Mouse (Mus musculus): ENCODE results near the gene Tshr. TPM values are rescaled to one million over a fixed set of nuclear protein-coding genes. Genes with fewer than 3 reads are reported as not detected.
"Not testable (repeated sequence)": the region's sequence is repeated elsewhere in the genome, so short reads cannot be mapped to it uniquely, and the experiment has no call there.

The Tshr gene
- polyA plus RNA-seq, 1 experiment from 2014 or later: 0.47 TPM

DNA sequence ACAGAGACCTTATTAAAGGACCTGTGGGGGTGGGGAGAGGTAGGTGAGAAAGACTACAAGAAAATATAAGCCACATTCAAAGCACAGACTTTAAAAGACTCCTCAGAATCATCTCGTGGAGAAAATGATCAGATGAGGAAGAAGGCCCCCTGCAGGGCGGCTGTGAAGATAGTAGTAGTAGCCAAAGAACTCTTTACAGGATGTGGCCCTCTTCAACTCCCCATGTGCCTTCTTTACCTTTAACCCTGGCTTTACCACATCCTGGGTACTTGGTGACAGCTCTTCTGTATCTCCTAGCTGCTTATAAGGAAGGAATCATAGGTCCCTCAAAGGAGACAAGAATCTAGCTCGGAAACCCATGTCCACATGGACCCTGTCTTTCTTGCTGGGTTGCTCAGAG is 139.3 kb downstream of the Tshr start:
- no peak overlapping the region for H3K4me2 ChIP-seq (ENCODE audit: low read length)

GRCm38 (mm10) chr12:91534514-91534913 is 150.2 kb downstream of the Tshr start:
- no peaks in the 10 kb centered on the region for H3K4me1 ChIP-seq (replicated peaks; ENCODE audit: control insufficient read depth, insufficient read depth, low read length)
- no peaks in the 10 kb centered on the region for H3K36me3 ChIP-seq (ENCODE audit: control insufficient read depth, insufficient read depth, low read length)

More for the DNA sequence above, 139.3 kb downstream of the Tshr start:
- Histone ChIP-seq H3K9me3 (ENCODE audit: control insufficient read depth, low read length) (no peaks in the 10 kb centered on the region), H3K36me3 (ENCODE audit: control insufficient read depth, insufficient read depth, low read length) (no peaks in the 10 kb centered on the region), H3K27me3 (replicated peaks; ENCODE audit: control insufficient read depth, insufficient read depth, low read length) (no peaks in the 10 kb centered on the region), H3K4me1 (replicated peaks; ENCODE audit: control insufficient read depth, insufficient read depth, low read length) (no peaks in the 10 kb centered on the region), H3K4me3 (ENCODE audit: low read depth, low read length) (no peak overlapping the region), H3K27ac (ENCODE audit: low read depth) (no peak overlapping the region), H3K9ac (ENCODE audit: low read length) (no peak overlapping the region)
- DNase-seq (ENCODE audit: low spot score) (no peak), ATAC-seq (replicated peaks; ENCODE audit: low FRiP score, low TSS enrichment, low read depth) (no peak)
- 59% methylated on average over 3 of the region's 3 CpGs for whole genome bisulfite sequencing

DNA sequence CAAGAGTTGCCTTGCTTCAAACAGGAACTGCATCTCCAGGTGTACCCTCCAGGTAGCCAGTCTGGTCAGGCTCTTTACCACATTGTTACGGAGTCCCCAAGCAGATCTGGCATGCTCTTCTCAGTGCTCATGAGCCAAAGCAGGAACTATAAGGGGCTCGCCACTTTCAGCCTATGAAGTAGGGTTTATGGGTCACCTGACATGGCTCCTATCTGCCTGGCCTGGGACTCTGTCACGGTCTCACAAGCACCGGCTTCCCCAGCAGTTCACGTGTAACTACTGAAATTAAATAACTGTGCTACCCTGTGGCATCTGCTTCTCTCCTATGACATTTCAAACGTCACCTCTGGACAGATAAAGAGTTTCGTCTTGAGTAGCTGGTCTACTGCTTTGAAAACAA is 155.8 kb downstream of the Tshr start:
- Histone ChIP-seq H3K9ac (ENCODE audit: low read length) (no peak overlapping the region), H3K4me3 (ENCODE audit: low read depth, low read length) (no peak overlapping the region), H3K27ac (ENCODE audit: low read depth) (no peak overlapping the region), H3K9me3 (ENCODE audit: control insufficient read depth, low read length) (no peaks in the 10 kb centered on the region), H3K27me3 (replicated peaks; ENCODE audit: control insufficient read depth, insufficient read depth, low read length) (no peaks in the 10 kb centered on the region), H3K36me3 (ENCODE audit: control insufficient read depth, insufficient read depth, low read length) (no peaks in the 10 kb centered on the region), H3K4me2 (ENCODE audit: low read length) (no peak overlapping the region), H3K4me1 (replicated peaks; ENCODE audit: control insufficient read depth, insufficient read depth, low read length) (no peaks in the 10 kb centered on the region)
- WGBS: 90% methylated on average over 7 of the region's 7 CpGs
- ATAC-seq (replicated peaks; ENCODE audit: low FRiP score, low TSS enrichment, low read depth) (no peak), DNase-seq (ENCODE audit: low spot score) (no peak)

More at GRCm38 (mm10) chr12:91534514-91534913, 150.2 kb downstream of the Tshr start:
- WGBS: 83% methylated on average over 6 of the region's 6 CpGs
- H3K27ac ChIP-seq (ENCODE audit: low read depth): no peak overlapping the region
- H3K9me3 ChIP-seq (ENCODE audit: control insufficient read depth, low read length): no peaks in the 10 kb centered on the region
- DNase-seq (ENCODE audit: low spot score) (no peak), ATAC-seq (replicated peaks; ENCODE audit: low FRiP score, low TSS enrichment, low read depth) (no peak)
- no peak overlapping the region for H3K4me2 ChIP-seq (ENCODE audit: low read length)
- H3K9ac ChIP-seq (ENCODE audit: low read length): no peak overlapping the region
- no peak overlapping the region for H3K4me3 ChIP-seq (ENCODE audit: low read depth, low read length)
- H3K27me3 ChIP-seq (replicated peaks; ENCODE audit: control insufficient read depth, insufficient read depth, low read length): no peaks in the 10 kb centered on the region

DNA sequence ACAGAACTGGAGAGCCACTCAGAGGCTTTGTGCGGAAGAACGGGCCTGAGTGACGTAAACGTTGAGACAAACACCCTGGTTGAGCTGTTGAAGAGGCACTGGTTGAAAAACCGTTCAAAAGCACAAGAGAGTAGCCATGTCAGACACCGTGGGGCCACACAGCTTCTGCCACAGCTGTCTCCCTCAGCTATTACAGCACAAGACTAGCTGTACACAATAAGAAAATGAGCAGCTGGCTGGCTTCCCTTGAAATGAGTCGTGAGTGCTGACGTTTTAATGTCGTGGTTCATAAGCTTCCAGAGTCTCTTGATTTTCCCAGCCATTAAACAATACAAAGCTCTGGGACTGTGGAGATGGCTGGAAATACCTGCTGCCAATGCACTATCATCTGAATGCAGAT is 165.1 kb downstream of the Tshr start:
- H3K4me2 ChIP-seq (ENCODE audit: low read length): no peak overlapping the region
- H3K36me3 ChIP-seq (ENCODE audit: control insufficient read depth, insufficient read depth, low read length): no peaks in the 10 kb centered on the region
- 57% methylated on average over 9 of the region's 9 CpGs for WGBS
- H3K9me3 ChIP-seq (ENCODE audit: control insufficient read depth, low read length): no peaks in the 10 kb centered on the region
- no peak overlapping the region for H3K4me3 ChIP-seq (ENCODE audit: low read depth, low read length)
- no peaks in the 10 kb centered on the region for H3K4me1 ChIP-seq (replicated peaks; ENCODE audit: control insufficient read depth, insufficient read depth, low read length)
- H3K27me3 ChIP-seq (replicated peaks; ENCODE audit: control insufficient read depth, insufficient read depth, low read length): no peaks in the 10 kb centered on the region
- no peak overlapping the region for H3K9ac ChIP-seq (ENCODE audit: low read length)
- DNase-seq (ENCODE audit: low spot score) (no peak), ATAC-seq (replicated peaks; ENCODE audit: low FRiP score, low TSS enrichment, low read depth) (no peak)
- H3K27ac ChIP-seq (ENCODE audit: low read depth): no peak overlapping the region

- H3K4me3 ChIP-seq (ENCODE audit: low read depth, low read length): no peak overlapping the region
- H3K27me3 ChIP-seq (replicated peaks; ENCODE audit: control insufficient read depth, insufficient read depth, low read length): no peaks in the 10 kb centered on the region
- no peaks in the 10 kb centered on the region for H3K9me3 ChIP-seq (ENCODE audit: control insufficient read depth, low read length)
- ATAC-seq (replicated peaks; ENCODE audit: low FRiP score, low TSS enrichment, low read depth) (peak; percentile 70), DNase-seq (ENCODE audit: low spot score) (peak; percentile 56)
- no peaks in the 10 kb centered on the region for H3K4me1 ChIP-seq (replicated peaks; ENCODE audit: control insufficient read depth, insufficient read depth, low read length)
- H3K36me3 ChIP-seq (ENCODE audit: control insufficient read depth, insufficient read depth, low read length): no peaks in the 10 kb centered on the region
- H3K9ac ChIP-seq (ENCODE audit: low read length): no peak overlapping the region
- H3K27ac ChIP-seq (ENCODE audit: low read depth): no peak overlapping the region
- 59% methylated on average over 19 of the region's 19 CpGs for WGBS
- no peak overlapping the region for H3K4me2 ChIP-seq (ENCODE audit: low read length)
Observed at GRCm38 (mm10) chr12:91551773-91552526, 167.6 kb downstream of the Tshr start.

DNA sequence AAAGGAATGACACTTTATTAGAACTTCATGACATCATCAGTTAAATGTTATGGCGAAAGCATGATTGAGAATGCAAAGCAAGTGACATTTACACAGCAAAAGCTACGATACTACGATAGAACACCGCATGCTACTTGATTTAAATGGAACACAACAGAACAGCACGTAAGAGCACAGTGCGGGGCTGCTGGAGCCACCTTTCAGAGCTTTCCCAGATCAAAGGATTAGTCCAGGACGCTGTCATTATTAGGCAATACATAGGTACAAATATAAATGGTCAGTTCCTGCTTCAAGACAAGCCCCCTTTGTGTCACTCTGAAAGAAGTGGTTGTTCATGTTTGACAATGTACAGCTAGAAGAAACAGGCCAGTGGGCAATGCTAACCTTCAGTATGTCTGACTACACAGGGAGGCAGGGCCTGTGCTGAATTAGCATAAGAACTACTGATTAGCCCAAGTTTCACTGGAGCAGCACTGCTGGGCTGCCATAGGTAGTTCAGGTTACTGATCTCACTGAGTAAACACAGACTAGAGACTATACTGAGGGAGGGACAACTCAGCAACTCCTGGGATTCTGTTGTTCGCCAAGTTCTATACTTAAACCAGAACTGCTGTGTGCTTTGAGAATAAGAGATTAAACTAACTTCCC is 173.1 kb downstream of the Tshr start:
- not testable (repeated sequence) for DNase-seq (ENCODE audit: low spot score); H3K9me3 ChIP-seq (ENCODE audit: control insufficient read depth, low read length); H3K27ac ChIP-seq (ENCODE audit: low read depth); H3K4me1 ChIP-seq (replicated peaks; ENCODE audit: control insufficient read depth, insufficient read depth, low read length); H3K27me3 ChIP-seq (replicated peaks; ENCODE audit: control insufficient read depth, insufficient read depth, low read length); H3K9ac ChIP-seq (ENCODE audit: low read length); H3K4me2 ChIP-seq (ENCODE audit: low read length); H3K4me3 ChIP-seq (ENCODE audit: low read depth, low read length)
- ATAC-seq (replicated peaks; ENCODE audit: low FRiP score, low TSS enrichment, low read depth): peak; percentile 92
- 85% methylated on average over 8 of the region's 8 CpGs for WGBS
- H3K36me3 ChIP-seq (ENCODE audit: control insufficient read depth, insufficient read depth, low read length): peaks cover 21% of the 10 kb centered on the region

- not testable (repeated sequence) for H3K4me1 ChIP-seq (replicated peaks; ENCODE audit: control insufficient read depth, insufficient read depth, low read length); H3K9ac ChIP-seq (ENCODE audit: low read length); H3K27ac ChIP-seq (ENCODE audit: low read depth); H3K27me3 ChIP-seq (replicated peaks; ENCODE audit: control insufficient read depth, insufficient read depth, low read length); H3K9me3 ChIP-seq (ENCODE audit: control insufficient read depth, low read length); H3K4me2 ChIP-seq (ENCODE audit: low read length); DNase-seq (ENCODE audit: low spot score); H3K4me3 ChIP-seq (ENCODE audit: low read depth, low read length); ATAC-seq (replicated peaks; ENCODE audit: low FRiP score, low TSS enrichment, low read depth)
- H3K36me3 ChIP-seq (ENCODE audit: control insufficient read depth, insufficient read depth, low read length): peaks cover 27% of the 10 kb centered on the region
- 83% methylated on average over 4 of the region's 4 CpGs for WGBS
Observed at GRCm38 (mm10) chr12:91558152-91558551, 173.8 kb downstream of the Tshr start.

DNA sequence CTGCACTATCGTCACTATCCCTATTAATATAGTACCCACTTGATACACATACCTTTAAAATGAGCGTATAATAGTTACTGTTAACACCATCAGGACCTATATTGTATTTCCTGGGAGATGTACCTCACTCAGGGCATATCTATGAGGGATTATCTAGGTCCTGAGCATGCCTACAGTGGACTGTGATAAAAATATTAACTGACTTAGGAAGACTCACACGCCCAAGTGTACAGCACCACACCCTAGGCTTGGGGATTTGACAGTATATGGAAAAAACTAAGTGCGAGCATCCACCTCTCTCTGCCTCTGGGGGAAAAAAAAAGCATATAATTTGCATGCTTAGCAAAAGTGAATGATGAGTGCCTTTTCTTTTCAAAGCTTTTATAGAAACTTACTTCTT is 182.8 kb downstream of the Tshr start:
- Histone ChIP-seq H3K4me1 (replicated peaks; ENCODE audit: control insufficient read depth, insufficient read depth, low read length) (no peaks in the 10 kb centered on the region), H3K9ac (ENCODE audit: low read length) (no peak overlapping the region), H3K27me3 (replicated peaks; ENCODE audit: control insufficient read depth, insufficient read depth, low read length) (no peaks in the 10 kb centered on the region), H3K27ac (ENCODE audit: low read depth) (no peak overlapping the region), H3K36me3 (ENCODE audit: control insufficient read depth, insufficient read depth, low read length) (peaks cover 88% of the 10 kb centered on the region), H3K9me3 (ENCODE audit: control insufficient read depth, low read length) (no peaks in the 10 kb centered on the region), H3K4me3 (ENCODE audit: low read depth, low read length) (no peak overlapping the region), H3K4me2 (ENCODE audit: low read length) (no peak overlapping the region)
- 93% methylated on average over 4 of the region's 4 CpGs for WGBS
- ATAC-seq (replicated peaks; ENCODE audit: low FRiP score, low TSS enrichment, low read depth) (no peak), DNase-seq (ENCODE audit: low spot score) (no peak)

GRCm38 (mm10) chr12:91569255-91569654 is 184.9 kb downstream of the Tshr start:
- ATAC-seq (replicated peaks; ENCODE audit: low FRiP score, low TSS enrichment, low read depth): no peak
- Histone ChIP-seq H3K36me3 (ENCODE audit: control insufficient read depth, insufficient read depth, low read length) (peaks cover 92% of the 10 kb centered on the region), H3K27ac (ENCODE audit: low read depth) (no peak overlapping the region), H3K4me1 (replicated peaks; ENCODE audit: control insufficient read depth, insufficient read depth, low read length) (no peaks in the 10 kb centered on the region), H3K9me3 (ENCODE audit: control insufficient read depth, low read length) (no peaks in the 10 kb centered on the region), H3K4me3 (ENCODE audit: low read depth, low read length) (no peak overlapping the region), H3K9ac (ENCODE audit: low read length) (no peak overlapping the region), H3K4me2 (ENCODE audit: low read length) (no peak overlapping the region), H3K27me3 (replicated peaks; ENCODE audit: control insufficient read depth, insufficient read depth, low read length) (no peaks in the 10 kb centered on the region)
- WGBS: 91% methylated on average over 3 of the region's 3 CpGs
- DNase-seq (ENCODE audit: low spot score): no peak

All from intestine, embryonic 14.5 days (tissue).